Mouse (Mus musculus) lung, adult 2 months (tissue): ENCODE data around the gene Cygb. TPM values are rescaled to one million over a fixed set of nuclear protein-coding genes. Genes with fewer than 3 reads are reported as not detected.

Experiments
- DNase-seq: peaks from one replicate; pipeline ENCODE4 v3.0.0; 2022
- H3K4me1 ChIP-seq: fragments of 200-500 bp; 2 replicates; pipeline ENCODE4 v1.6.1; 2011; ENCODE audit warnings: low read length; ENCODE audit not compliant: control insufficient read depth, insufficient read depth
- H3K4me3 ChIP-seq: fragments of 200-500 bp; replicated peaks from 2 replicates; pipeline ENCODE3; 2011; ENCODE audit warnings: low read depth, mild to moderate bottlenecking, control low read depth, low read length; ENCODE audit errors: extremely low read depth
- CTCF ChIP-seq: fragments of 200-500 bp; IDR thresholded peaks from 2 replicates; pipeline ENCODE4 v1.5.1; 2011; ENCODE audit warnings: mild to moderate bottlenecking, low read length, control low read depth; ENCODE audit not compliant: insufficient read depth
- POLR2A ChIP-seq: fragments of 200-500 bp; IDR thresholded peaks from 2 replicates; pipeline ENCODE4 v1.6.1; 2011; ENCODE audit warnings: low read depth, mild to moderate bottlenecking, control low read depth, low read length, borderline replicate concordance; ENCODE audit errors: extremely low read depth
- WGBS: fragments of 180-500 bp; shearing (Covaris S2); methylation state at CpG from one replicate; pipeline ENCODE4 v1.1.7; 2018; 5-methylcytosine and 5-hydroxymethylcytosine counted together
- polyA plus RNA-seq: library from polyadenylated mRNA; depleted of rRNA; stranded (reverse); fragments of >200 nt; gene quantifications from 2 replicates; pipeline ENCODE4 v1.2.3, GENCODE M21; 2012; rRNA removed

The Cygb gene
- polyA plus RNA-seq, result 33.6 and 41.2 TPM in 2 replicates

- Histone ChIP-seq H3K4me1 (peaks cover 16% of the 10 kb centered on the region; the same call in 1 of the 2 replicates), H3K4me3 (peak within 1 kb of the TSS; percentile 58)
- no peak for DNase-seq
- 8% methylated on average over 28 of the region's 28 CpGs for WGBS
- no peak for TF ChIP-seq CTCF
- no peak for TF ChIP-seq POLR2A
Observed at GRCm38 (mm10) chr11:116654255-116654821, at the start of gene Cygb. Gene Cygb (minus strand): TSS chr11:116654313.

GRCm38 (mm10) chr11:116701377-116701841 is 47.3 kb upstream of the Cygb start:
- peak; percentile 27 for DNase-seq
- H3K4me3 ChIP-seq, result no peak overlapping the region
- no peak for TF ChIP-seq CTCF
- TF ChIP-seq POLR2A, result no peak
- H3K4me1 ChIP-seq, result 0 out of 2 replicates have a peak, but pooled peaks cover 2% of the 10 kb centered on the region
- 38% methylated on average over 5 of the region's 5 CpGs for WGBS

- Histone ChIP-seq H3K4me3 (no peak overlapping the region), H3K4me1 (peaks cover 9% of the 10 kb centered on the region)
- TF ChIP-seq CTCF (no peak), POLR2A (no peak)
- no peak for DNase-seq
- WGBS, result 65% methylated on average over 9 of the region's 9 CpGs
Observed at GRCm38 (mm10) chr11:116697521-116697920, 43.4 kb upstream of the Cygb start.

GRCm38 (mm10) chr11:116696426-116696825 is 42.3 kb upstream of the Cygb start:
- WGBS, result 88% methylated on average over 4 of the region's 4 CpGs
- TF ChIP-seq POLR2A, result no peak
- TF ChIP-seq CTCF, result no peak
- Histone ChIP-seq H3K4me3 (no peak overlapping the region), H3K4me1 (peaks cover 9% of the 10 kb centered on the region)
- no peak for DNase-seq

- no peak for DNase-seq
- no peak overlapping the region for H3K4me3 ChIP-seq
- TF ChIP-seq CTCF (no peak), POLR2A (peak; percentile 27; the same call in 1 of the 2 replicates)
Observed at GRCm38 (mm10) chr11:116695194-116695880, 41.2 kb upstream of the Cygb start.

GRCm38 (mm10) chr11:116694250-116695193 is 40.4 kb upstream of the Cygb start:
- peak; percentile 45; the same call in 1 of the 2 replicates for TF ChIP-seq POLR2A
- TF ChIP-seq CTCF, result no peak
- peaks cover 11% of the 10 kb centered on the region for H3K4me1 ChIP-seq
- DNase-seq, result peak; percentile 54
- H3K4me3 ChIP-seq, result peak overlapping the region; percentile 76
- 3% methylated on average over 73 of the region's 73 CpGs for WGBS

More at GRCm38 (mm10) chr11:116695194-116695880, 41.2 kb upstream of the Cygb start:
- 41% methylated on average over 23 of the region's 23 CpGs for WGBS
- peaks cover 9% of the 10 kb centered on the region for H3K4me1 ChIP-seq

- Histone ChIP-seq H3K4me3 (peak overlapping the region; percentile 76), H3K4me1 (peaks cover 11% of the 10 kb centered on the region)
- no peak; the same call in 1 of the 2 replicates for TF ChIP-seq POLR2A
- no peak for TF ChIP-seq CTCF
- WGBS, result 49% methylated on average over 4 of the region's 4 CpGs
- DNase-seq, result peak; percentile 25
Observed at GRCm38 (mm10) chr11:116693899-116694249, 39.8 kb upstream of the Cygb start.

GRCm38 (mm10) chr11:116690701-116691575 is 36.8 kb upstream of the Cygb start:
- Histone ChIP-seq H3K4me1 (peaks cover 11% of the 10 kb centered on the region), H3K4me3 (no peak overlapping the region)
- 63% methylated on average over 18 of the region's 18 CpGs for WGBS
- TF ChIP-seq CTCF (no peak), POLR2A (no peak)
- DNase-seq, result no peak

GRCm38 (mm10) chr11:116689622-116690021 is 35.5 kb upstream of the Cygb start:
- WGBS, result 92% methylated on average over 10 of the region's 10 CpGs

More at GRCm38 (mm10) chr11:116689622-116690021, 35.5 kb upstream of the Cygb start:
- Histone ChIP-seq H3K4me3 (no peak overlapping the region), H3K4me1 (peaks cover 2% of the 10 kb centered on the region)
- no peak for DNase-seq
- TF ChIP-seq CTCF (no peak), POLR2A (no peak)
